Mouse (Mus musculus): Measurements from ENCODE around the gene Decr2. TPM values are rescaled to one million over a fixed set of nuclear protein-coding genes. Genes with fewer than 3 reads are reported as not detected.
"Not testable (repeated sequence)": the region's sequence is repeated elsewhere in the genome, so short reads cannot be mapped to it uniquely, and the experiment has no call there.

Gene Decr2
- polyA plus RNA-seq, 1 experiment from 2014 or later = 21.0 TPM

DNA sequence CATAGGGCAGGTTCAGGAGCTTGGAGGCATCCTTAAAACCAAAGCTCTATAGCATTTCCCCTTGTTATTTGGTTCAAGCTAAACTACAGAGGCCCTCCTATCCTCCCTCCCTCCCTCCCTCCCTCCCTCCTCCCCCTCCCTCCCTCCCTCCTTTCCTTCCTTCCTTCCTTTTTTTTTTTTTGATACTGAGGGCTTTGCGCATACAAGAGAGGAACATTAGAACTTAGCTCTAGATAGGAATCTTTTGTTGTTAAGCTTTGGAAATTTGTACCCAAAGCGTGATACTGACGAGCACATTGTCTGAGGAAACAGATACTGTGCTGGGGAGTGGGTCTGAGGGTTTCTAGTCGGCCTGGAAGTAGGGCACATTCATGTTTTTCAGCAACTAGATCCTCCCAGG is 15.5 kb upstream of the Decr2 start:
- DNase-seq = no peak
- Histone ChIP-seq H3K27ac (replicated peaks; ENCODE audit: low read depth, low read length) (no peak overlapping the region), H3K36me3 (ENCODE audit: control insufficient read depth, insufficient read depth, low read length) (no peaks in the 10 kb centered on the region), H3K4me3 (replicated peaks; ENCODE audit: low read depth, low read length) (no peak overlapping the region), H3K9ac (replicated peaks; ENCODE audit: low read length) (no peak overlapping the region), H3K9me3 (ENCODE audit: control insufficient read depth, low read length) (no peaks in the 10 kb centered on the region), H3K27me3 (ENCODE audit: control insufficient read depth, insufficient read depth, low read length) (no peaks in the 10 kb centered on the region), H3K4me1 (ENCODE audit: control insufficient read depth, insufficient read depth, low read length) (no peaks in the 10 kb centered on the region), H3K4me2 (ENCODE audit: low read length) (no peak overlapping the region)
- 70% methylated on average over 4 of the region's 4 CpGs for WGBS
- no peak for ATAC-seq (ENCODE audit: low FRiP score, low TSS enrichment)

DNA sequence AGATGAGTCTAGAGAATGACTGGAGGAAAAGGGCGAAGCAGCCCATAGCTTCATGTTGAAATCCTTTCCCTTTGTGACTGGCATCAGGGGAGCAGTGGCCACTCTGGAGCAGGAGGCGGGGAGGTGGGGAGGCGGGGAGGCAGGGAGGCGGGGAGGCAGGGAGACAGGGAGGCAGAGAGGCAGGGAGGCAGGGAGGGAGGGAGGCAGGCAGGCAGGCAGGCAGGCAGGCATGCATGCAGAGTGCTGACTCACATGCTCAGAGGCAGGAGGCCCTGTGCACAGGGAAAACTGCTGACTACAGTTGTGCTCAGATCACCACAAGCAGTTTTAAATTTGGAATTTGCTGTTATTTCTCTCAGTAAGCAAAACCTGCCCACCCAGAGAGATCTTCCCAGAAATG is 11.3 kb upstream of the Decr2 start:
- no peaks in the 10 kb centered on the region for H3K4me1 ChIP-seq (ENCODE audit: control insufficient read depth, insufficient read depth, low read length)
- H3K9ac ChIP-seq (replicated peaks; ENCODE audit: low read length) = no peak overlapping the region
- WGBS = 24% methylated on average over 4 of the region's 4 CpGs
- no peaks in the 10 kb centered on the region for H3K27me3 ChIP-seq (ENCODE audit: control insufficient read depth, insufficient read depth, low read length)
- no peak overlapping the region for H3K4me2 ChIP-seq (ENCODE audit: low read length)
- H3K9me3 ChIP-seq (ENCODE audit: control insufficient read depth, low read length) = no peaks in the 10 kb centered on the region
- H3K4me3 ChIP-seq (replicated peaks; ENCODE audit: low read depth, low read length) = no peak overlapping the region
- no peak for DNase-seq
- ATAC-seq (ENCODE audit: low FRiP score, low TSS enrichment) = no peak
- H3K27ac ChIP-seq (replicated peaks; ENCODE audit: low read depth, low read length) = no peak overlapping the region
- no peaks in the 10 kb centered on the region for H3K36me3 ChIP-seq (ENCODE audit: control insufficient read depth, insufficient read depth, low read length)

DNA sequence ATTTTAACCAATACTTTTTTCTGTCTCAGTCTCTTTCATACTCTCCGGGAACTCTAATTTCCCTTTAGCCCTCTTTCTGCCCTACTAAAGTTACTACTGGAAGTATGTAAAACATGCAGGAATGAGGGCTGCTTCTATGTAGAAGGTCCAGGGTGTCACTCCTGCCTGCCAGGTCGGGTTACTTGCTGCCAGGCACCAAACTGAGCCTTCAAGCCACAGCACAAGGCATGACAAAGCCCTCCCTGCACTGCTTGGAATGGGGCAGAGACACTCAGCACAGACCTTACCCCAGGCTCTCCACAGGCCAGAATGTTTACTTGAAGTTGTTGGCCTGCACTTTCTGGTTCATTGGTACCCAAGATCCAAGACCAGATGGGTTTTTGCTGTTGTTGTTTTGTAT is 10.0 kb upstream of the Decr2 start:
- no peaks in the 10 kb centered on the region for H3K9me3 ChIP-seq (ENCODE audit: control insufficient read depth, low read length)
- H3K36me3 ChIP-seq (ENCODE audit: control insufficient read depth, insufficient read depth, low read length) = no peaks in the 10 kb centered on the region
- H3K4me3 ChIP-seq (replicated peaks; ENCODE audit: low read depth, low read length) = no peak overlapping the region
- DNase-seq (no peak), ATAC-seq (ENCODE audit: low FRiP score, low TSS enrichment) (no peak)
- no peak overlapping the region for H3K9ac ChIP-seq (replicated peaks; ENCODE audit: low read length)
- 41% methylated on average over 2 of the region's 2 CpGs for WGBS
- no peak overlapping the region for H3K4me2 ChIP-seq (ENCODE audit: low read length)
- no peaks in the 10 kb centered on the region; the same call in 1 of the 2 replicates for H3K4me1 ChIP-seq (ENCODE audit: control insufficient read depth, insufficient read depth, low read length)
- H3K27ac ChIP-seq (replicated peaks; ENCODE audit: low read depth, low read length) = no peak overlapping the region
- no peaks in the 10 kb centered on the region for H3K27me3 ChIP-seq (ENCODE audit: control insufficient read depth, insufficient read depth, low read length)

DNA sequence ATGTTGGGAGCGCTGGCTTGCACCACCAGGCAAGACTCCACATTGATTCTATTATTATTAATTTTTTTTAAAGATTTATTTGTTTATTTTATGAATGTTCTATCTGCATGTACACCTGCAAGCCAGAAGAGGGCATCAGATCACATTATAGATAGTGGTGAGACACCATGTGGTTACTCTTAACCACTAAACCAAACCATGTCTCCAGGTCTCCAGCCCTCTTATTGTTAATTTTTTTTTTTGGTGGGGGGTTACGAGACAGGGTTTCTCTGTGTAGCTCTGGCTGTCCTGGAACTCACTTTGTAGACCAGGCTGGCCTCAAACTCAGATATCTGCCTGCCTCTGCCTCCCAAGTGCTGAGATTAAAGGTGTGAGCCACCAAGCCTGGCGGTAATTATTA is 9.2 kb upstream of the Decr2 start:
- not testable (repeated sequence) for H3K27me3 ChIP-seq (ENCODE audit: control insufficient read depth, insufficient read depth, low read length); H3K9me3 ChIP-seq (ENCODE audit: control insufficient read depth, low read length); H3K4me1 ChIP-seq (ENCODE audit: control insufficient read depth, insufficient read depth, low read length); ATAC-seq (ENCODE audit: low FRiP score, low TSS enrichment); H3K4me2 ChIP-seq (ENCODE audit: low read length); H3K4me3 ChIP-seq (replicated peaks; ENCODE audit: low read depth, low read length); H3K9ac ChIP-seq (replicated peaks; ENCODE audit: low read length); H3K27ac ChIP-seq (replicated peaks; ENCODE audit: low read depth, low read length); H3K36me3 ChIP-seq (ENCODE audit: control insufficient read depth, insufficient read depth, low read length)
- DNase-seq = peak; percentile 34
- WGBS = 68% methylated on average over 3 of the region's 3 CpGs

GRCm38 (mm10) chr17:26098461-26098860 is 8.3 kb upstream of the Decr2 start:
- Histone ChIP-seq H3K4me1 (ENCODE audit: control insufficient read depth, insufficient read depth, low read length) (peaks cover 2% of the 10 kb centered on the region; the same call in 1 of the 2 replicates), H3K4me3 (replicated peaks; ENCODE audit: low read depth, low read length) (no peak overlapping the region), H3K36me3 (ENCODE audit: control insufficient read depth, insufficient read depth, low read length) (no peaks in the 10 kb centered on the region), H3K4me2 (ENCODE audit: low read length) (no peak overlapping the region), H3K27ac (replicated peaks; ENCODE audit: low read depth, low read length) (no peak overlapping the region), H3K9ac (replicated peaks; ENCODE audit: low read length) (no peak overlapping the region), H3K27me3 (ENCODE audit: control insufficient read depth, insufficient read depth, low read length) (no peaks in the 10 kb centered on the region), H3K9me3 (ENCODE audit: control insufficient read depth, low read length) (no peaks in the 10 kb centered on the region)
- DNase-seq (no peak), ATAC-seq (ENCODE audit: low FRiP score, low TSS enrichment) (no peak)
- WGBS = 90% methylated on average over 7 of the region's 7 CpGs

- 2% methylated on average over 47 of the region's 47 CpGs for WGBS
- no peaks in the 10 kb centered on the region for H3K9me3 ChIP-seq (ENCODE audit: control insufficient read depth, low read length)
- peak; percentile 70; the same call in 1 of the 2 replicates for ATAC-seq (ENCODE audit: low FRiP score, low TSS enrichment)
These were observed 5.1 kb upstream of the Decr2 start, which contains the start of gene Nme4 for GRCm38 (mm10) chr17:26095121-26095740. Gene Nme4, minus strand, starts transcription at chr17:26095602.

GRCm38 (mm10) chr17:26094531-26095110 is 4.5 kb upstream of the Decr2 start:
- no peak for ATAC-seq (ENCODE audit: low FRiP score, low TSS enrichment)
- H3K4me2 ChIP-seq (ENCODE audit: low read length) = peak overlapping the region; percentile 86
- DNase-seq = no peak
- peaks cover 3% of the 10 kb centered on the region; the same call in 1 of the 2 replicates for H3K4me1 ChIP-seq (ENCODE audit: control insufficient read depth, insufficient read depth, low read length)
- WGBS = 27% methylated on average over 9 of the region's 9 CpGs
- no peaks in the 10 kb centered on the region for H3K27me3 ChIP-seq (ENCODE audit: control insufficient read depth, insufficient read depth, low read length)
- peak overlapping the region; percentile 71 for H3K9ac ChIP-seq (replicated peaks; ENCODE audit: low read length)
- peak overlapping the region; percentile 56 for H3K4me3 ChIP-seq (replicated peaks; ENCODE audit: low read depth, low read length)
- no peaks in the 10 kb centered on the region for H3K9me3 ChIP-seq (ENCODE audit: control insufficient read depth, low read length)
- no peaks in the 10 kb centered on the region for H3K36me3 ChIP-seq (ENCODE audit: control insufficient read depth, insufficient read depth, low read length)
- peak overlapping the region; percentile 55; the same call in 1 of the 2 replicates for H3K27ac ChIP-seq (replicated peaks; ENCODE audit: low read depth, low read length)

More at GRCm38 (mm10) chr17:26095121-26095740, 5.1 kb upstream of the Decr2 start, which contains the start of gene Nme4:
- Histone ChIP-seq H3K4me2 (ENCODE audit: low read length) (peak within 1 kb of the TSS; percentile 86), H3K27me3 (ENCODE audit: control insufficient read depth, insufficient read depth, low read length) (no peaks in the 10 kb centered on the region), H3K4me3 (replicated peaks; ENCODE audit: low read depth, low read length) (peak within 1 kb of the TSS; percentile 56), H3K4me1 (ENCODE audit: control insufficient read depth, insufficient read depth, low read length) (peaks cover 2% of the 10 kb centered on the region; the same call in 1 of the 2 replicates), H3K36me3 (ENCODE audit: control insufficient read depth, insufficient read depth, low read length) (no peaks in the 10 kb centered on the region), H3K27ac (replicated peaks; ENCODE audit: low read depth, low read length) (peak within 1 kb of the TSS; percentile 55), H3K9ac (replicated peaks; ENCODE audit: low read length) (peak within 1 kb of the TSS; percentile 71)
- peak; percentile 81 for DNase-seq

GRCm38 (mm10) chr17:26087059-26087564 is 3.0 kb downstream of the Decr2 start:
- Histone ChIP-seq H3K4me3 (replicated peaks; ENCODE audit: low read depth, low read length) (no peak overlapping the region), H3K27me3 (ENCODE audit: control insufficient read depth, insufficient read depth, low read length) (no peaks in the 10 kb centered on the region), H3K4me2 (ENCODE audit: low read length) (no peak overlapping the region), H3K36me3 (ENCODE audit: control insufficient read depth, insufficient read depth, low read length) (peaks cover 5% of the 10 kb centered on the region; the same call in 1 of the 2 replicates), H3K27ac (replicated peaks; ENCODE audit: low read depth, low read length) (no peak overlapping the region), H3K4me1 (ENCODE audit: control insufficient read depth, insufficient read depth, low read length) (0 out of 2 replicates have a peak, but pooled peaks cover 2% of the 10 kb centered on the region), H3K9ac (replicated peaks; ENCODE audit: low read length) (no peak overlapping the region), H3K9me3 (ENCODE audit: control insufficient read depth, low read length) (no peaks in the 10 kb centered on the region)
- WGBS = 95% methylated on average over 9 of the region's 9 CpGs
- DNase-seq (no peak), ATAC-seq (ENCODE audit: low FRiP score, low TSS enrichment) (no peak)

Measured in midbrain, embryonic 14.5 days (tissue).